Mouse (Mus musculus): Measurements from ENCODE around the gene Kiss1.

GRCm38 (mm10) chr1:133368644-133369043, 47.0 kb downstream of the Kiss1 start:
- TF ChIP-seq CTCF (IDR thresholded peaks at IDR 0.05; ENCODE audit: control insufficient read depth, insufficient read depth, insufficient read length) (no peak), MAX (IDR thresholded peaks at IDR 0.05) (no peak), MYOG (IDR thresholded peaks at IDR 0.05; ENCODE audit: control insufficient read depth, extremely low read depth, insufficient read length) (no peak), CEBPB (IDR thresholded peaks at IDR 0.05; ENCODE audit: low read depth) (no peak)

Measured in C2C12 (cell line).